Comparison of ENCODE assay signal across 8 mouse cellular contexts in the genomic region with DNA sequence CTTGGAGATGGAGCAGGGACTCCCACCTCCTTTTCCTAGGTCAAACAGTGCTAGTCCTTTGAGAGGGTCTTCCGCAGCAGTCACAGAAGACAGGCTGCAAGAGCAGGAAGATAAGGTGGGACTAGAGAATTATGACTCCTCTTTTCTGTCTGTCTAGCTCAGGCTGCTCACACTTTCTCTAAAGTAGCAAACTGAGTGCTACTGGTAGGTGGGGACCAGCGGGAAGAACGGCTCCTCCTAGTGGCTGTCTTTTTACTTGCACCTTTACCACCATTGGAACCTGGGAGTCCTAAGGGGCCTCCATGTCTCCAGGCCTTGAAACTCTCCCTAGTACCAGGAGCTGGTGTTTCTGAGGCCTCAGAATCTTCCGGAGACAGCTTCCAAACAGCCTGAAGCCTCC. TPM values are rescaled to one million over a fixed set of nuclear protein-coding genes. Genes with fewer than 3 reads are reported as not detected.
DNase-seq lines count a peak whose midpoint lies in the region; ATAC-seq lines count a peak whose summit lies in the region.

No protein-coding gene starts in this region.

- H3K4me1 ChIP-seq in liver, embryonic 11.5 days (replicated peaks; ENCODE audit: control insufficient read depth, insufficient read depth, low read length), result peaks cover 8% of the 10 kb centered on the region; the same call in 1 of the 2 replicates

- H3K27ac ChIP-seq in liver, embryonic 11.5 days (ENCODE audit: low read depth, low read length), result no peak overlapping the region

- H3K9ac ChIP-seq in liver, embryonic 11.5 days (ENCODE audit: low read depth, low read length), result no peak overlapping the region

- no peak overlapping the region for H3K4me2 ChIP-seq in liver, embryonic 11.5 days

- peak; percentile 71 for DNase-seq in CD4-positive helper T cell, adult 2 months (ENCODE audit: low read depth, low spot score)
- DNase-seq in Muller cell, postnatal 12 days (ENCODE audit: inconsistent ontology term), result peak; percentile 60
- peak; percentile 84 to 90 for DNase-seq in cerebellum, postnatal 10 days
- peak; percentile 84 for DNase-seq in kidney, postnatal 10 days
- peak; percentile 60 for DNase-seq in liver, embryonic 11.5 days (ENCODE audit: low spot score)
- DNase-seq in retina, adult 2 months (ENCODE audit: low read depth, low spot score), result peak; percentile 29
- peak; percentile 56 to 62 for DNase-seq in thymus, postnatal 36 days

- no peaks in the 10 kb centered on the region for H3K36me3 ChIP-seq in liver, embryonic 11.5 days (ENCODE audit: control insufficient read depth, insufficient read depth, low read length)

- H3K27me3 ChIP-seq in liver, embryonic 11.5 days (replicated peaks; ENCODE audit: control insufficient read depth, insufficient read depth, low read length), result peaks cover 3% of the 10 kb centered on the region; the same call in 1 of the 2 replicates

- no peaks in the 10 kb centered on the region for H3K9me3 ChIP-seq in liver, embryonic 11.5 days (ENCODE audit: control insufficient read depth, low read length)

- H3K4me3 ChIP-seq in liver, embryonic 11.5 days (ENCODE audit: low read depth, low read length), result no peak overlapping the region

- ATAC-seq in granulocyte monocyte progenitor cell, adult 5-6 weeks (replicated peaks; ENCODE audit: poor library complexity, severe bottlenecking), result peak; percentile 66
- peak; percentile 62 for ATAC-seq in liver, embryonic 11.5 days (replicated peaks; ENCODE audit: low FRiP score)

- 18% methylated on average over 4 of the region's 4 CpGs for WGBS in liver, embryonic 11.5 days

RNA-seq across cellular contexts. Expression of gene Syt8, which starts 0.9 kb away (rescaled TPM):
- total RNA-seq in granulocyte monocyte progenitor cell, adult 5-6 weeks (2014; fragmentation: Nextera tagmentation), result not detected in 2 replicates
- not detected in 2 replicates for total RNA-seq in granulocyte monocyte progenitor cell, adult 5-6 weeks (2017)
- polyA plus RNA-seq in liver, embryonic 11.5 days (2014; fragmentation: Nextera tagmentation; extraction: Ambion mirVana), result 0.41 and 0.42 TPM in 2 replicates

RNA-seq across cellular contexts. Expression of gene Tnni2, which starts 6.1 kb away (rescaled TPM):
- total RNA-seq in granulocyte monocyte progenitor cell, adult 5-6 weeks (2014; fragmentation: Nextera tagmentation), result 5.6 and 6.0 TPM in 2 replicates
- 3.0 and 8.1 TPM in 2 replicates for total RNA-seq in granulocyte monocyte progenitor cell, adult 5-6 weeks (2017)
- polyA plus RNA-seq in liver, embryonic 11.5 days (2014; fragmentation: Nextera tagmentation; extraction: Ambion mirVana), result 1.9 and 3.7 TPM in 2 replicates

RNA-seq across cellular contexts. Expression of gene Lsp1, which starts 25.1 kb away (rescaled TPM):
- total RNA-seq in granulocyte monocyte progenitor cell, adult 5-6 weeks (2014; fragmentation: Nextera tagmentation), result 41.4 and 58.5 TPM in 2 replicates
- total RNA-seq in granulocyte monocyte progenitor cell, adult 5-6 weeks (2017), result 50.3 and 51.9 TPM in 2 replicates
- polyA plus RNA-seq in liver, embryonic 11.5 days (2014; fragmentation: Nextera tagmentation; extraction: Ambion mirVana), result 19.2 and 20.7 TPM in 2 replicates

RNA-seq across cellular contexts. Expression of gene Ctsd, which starts 47.7 kb away (rescaled TPM):
- 152 and 191 TPM in 2 replicates for total RNA-seq in granulocyte monocyte progenitor cell, adult 5-6 weeks (2014; fragmentation: Nextera tagmentation)
- total RNA-seq in granulocyte monocyte progenitor cell, adult 5-6 weeks (2017), result 128 and 144 TPM in 2 replicates
- 316 and 340 TPM in 2 replicates for polyA plus RNA-seq in liver, embryonic 11.5 days (2014; fragmentation: Nextera tagmentation; extraction: Ambion mirVana)

RNA-seq across cellular contexts. Expression of gene Gm49369, which starts 53.1 kb away (rescaled TPM):
- not detected in 2 replicates for total RNA-seq in granulocyte monocyte progenitor cell, adult 5-6 weeks (2014; fragmentation: Nextera tagmentation)
- total RNA-seq in granulocyte monocyte progenitor cell, adult 5-6 weeks (2017), result 38.0 and 63.2 TPM in 2 replicates
- not detected in 2 replicates for polyA plus RNA-seq in liver, embryonic 11.5 days (2014; fragmentation: Nextera tagmentation; extraction: Ambion mirVana)

Comparison
In these comparisons a context has a peak if more than half of its experiments do, and no peak if none do; other contexts are left out.
1. DNase-seq: peak in every context shown above with its lines; median percentile 87 in cerebellum, postnatal 10 days; 84 in kidney, postnatal 10 days; 71 in CD4-positive helper T cell, adult 2 months; 60 in Muller cell, postnatal 12 days; 60 in liver, embryonic 11.5 days; 59 in thymus, postnatal 36 days; 29 in retina, adult 2 months.